Mouse (Mus musculus) MEL (cell line): ENCODE data around the gene Ctc1. TPM values are rescaled to one million over a fixed set of nuclear protein-coding genes. Genes with fewer than 3 reads are reported as not detected.
A peak's percentile ranks its signal among the peaks of the same experiment; 100 is the strongest.

Experiments
- DNase-seq: peaks from one replicate; pipeline ENCODE4 v3.0.0; 2011; ENCODE audit warnings: low read depth, low spot score
- H3K27ac ChIP-seq: 2 replicates; pipeline ENCODE4 v1.5.1; 2012; ENCODE audit warnings: low read depth, mild to moderate bottlenecking, control low read depth, low read length, moderate library complexity; ENCODE audit not compliant: control insufficient read depth
- H3K27me3 ChIP-seq, 2 experiments: fragments of 150-350 bp in 1 of 2; sonication (generic) in 1 of 2; 2 replicates each; pipeline ENCODE4 v1.6.1; 2012; ENCODE audit warnings: low read length in 2 of 2, mild to moderate bottlenecking in 2 of 2, improper control_type of control experiment in 1 of 2, moderate library complexity in 1 of 2; ENCODE audit not compliant: insufficient read depth in 2 of 2, control insufficient read depth in 1 of 2
- H3K36me3 ChIP-seq, 2 experiments: 2 replicates each; pipeline ENCODE4 v1.6.1; 2012 to 2014; ENCODE audit warnings: low read length in 2 of 2, improper control_type of control experiment in 1 of 2, inconsistent platforms in 1 of 2, mild to moderate bottlenecking in 1 of 2; ENCODE audit not compliant: insufficient read depth in 2 of 2, control insufficient read depth in 1 of 2
- H3K4me1 ChIP-seq, 2 experiments: fragments of 150-350 bp in 1 of 2; sonication (generic) in 1 of 2; 2 replicates each; pipeline ENCODE4 v1.6.1; 2012; ENCODE audit warnings: low read length in 2 of 2, improper control_type of control experiment in 1 of 2, mild to moderate bottlenecking in 1 of 2; ENCODE audit not compliant: insufficient read depth in 2 of 2, control insufficient read depth in 1 of 2
- H3K4me3 ChIP-seq, 2 experiments: fragments of 150-350 bp in 1 of 2; sonication (generic) in 1 of 2; 2 replicates each; pipeline ENCODE4 v1.5.1; 2012; ENCODE audit warnings: low read depth in 2 of 2, low read length in 2 of 2, mild to moderate bottlenecking in 2 of 2, moderate library complexity in 2 of 2, control low read depth in 1 of 2, improper control_type of control experiment in 1 of 2; ENCODE audit not compliant: control insufficient read depth in 1 of 2, insufficient read depth in 1 of 2
- H3K79me2 ChIP-seq: 2 replicates; pipeline ENCODE4 v1.6.1; 2012; ENCODE audit warnings: mild to moderate bottlenecking, low read length, moderate library complexity; ENCODE audit not compliant: control insufficient read depth, poor library complexity, insufficient read depth
- H3K9ac ChIP-seq: 2 replicates; pipeline ENCODE4 v1.6.1; 2012; ENCODE audit warnings: low read depth, mild to moderate bottlenecking, control low read depth, low read length, moderate library complexity; ENCODE audit not compliant: control insufficient read depth, poor library complexity, severe bottlenecking
- H3K9me3 ChIP-seq: fragments of 150-350 bp; sonication (generic); replicated peaks from 2 replicates; pipeline ENCODE4 v1.6.1; 2012; ENCODE audit warnings: mild to moderate bottlenecking, low read length, improper control_type of control experiment, moderate library complexity; ENCODE audit not compliant: insufficient read depth
- BHLHE40 ChIP-seq: IDR thresholded peaks from 2 replicates; pipeline ENCODE4 v1.6.1; 2012; ENCODE audit warnings: low read depth, mild to moderate bottlenecking, inconsistent platforms, low read length, improper control_type of control experiment, borderline replicate concordance
- CHD1 ChIP-seq: IDR thresholded peaks from 2 replicates; pipeline ENCODE4 v1.6.1; 2012; ENCODE audit warnings: low read depth, mild to moderate bottlenecking, inconsistent platforms, low read length, improper control_type of control experiment
- CHD2 ChIP-seq: IDR thresholded peaks from 2 replicates; pipeline ENCODE4 v1.6.1; 2011; ENCODE audit warnings: low read length, improper control_type of control experiment
- CTCF ChIP-seq, 3 experiments: IDR thresholded peaks in 2 of 3; conservative IDR thresholded peaks in 1 of 3; 2 replicates each; pipeline ENCODE4 v1.5.1; 2011 to 2012; ENCODE audit warnings: low read length in 3 of 3, low read depth in 2 of 3, mild to moderate bottlenecking in 2 of 3, improper control_type of control experiment in 1 of 3, inconsistent platforms in 1 of 3, mixed read lengths in 1 of 3, moderate library complexity in 1 of 3; ENCODE audit not compliant: control insufficient read depth in 1 of 3, insufficient read depth in 1 of 3, poor library complexity in 1 of 3, severe bottlenecking in 1 of 3
- E2F4 ChIP-seq: IDR thresholded peaks from 2 replicates; pipeline ENCODE4 v1.6.1; 2011; ENCODE audit warnings: low read depth, low read length, improper control_type of control experiment, borderline replicate concordance
- ELF1 ChIP-seq: IDR thresholded peaks from 2 replicates; pipeline ENCODE4 v1.6.1; 2014; ENCODE audit warnings: low read depth, mild to moderate bottlenecking, inconsistent platforms, low read length, improper control_type of control experiment, moderate library complexity
- EP300 ChIP-seq, 2 experiments: IDR thresholded peaks; 2 replicates each; pipeline ENCODE4 v1.6.1; 2011; ENCODE audit warnings: improper control_type of control experiment in 2 of 2, low read length in 2 of 2, low read depth in 1 of 2, mild to moderate bottlenecking in 1 of 2
- ETS1 ChIP-seq: IDR thresholded peaks from 2 replicates; pipeline ENCODE4 v1.6.1; 2012; ENCODE audit warnings: low read depth, mild to moderate bottlenecking, inconsistent platforms, low read length, improper control_type of control experiment, moderate library complexity
- GATA1 ChIP-seq: IDR thresholded peaks from 2 replicates; pipeline ENCODE4 v1.6.1; 2011; ENCODE audit warnings: low read depth, low read length, improper control_type of control experiment
- HCFC1 ChIP-seq: IDR thresholded peaks from 2 replicates; pipeline ENCODE4 v1.6.1; 2012; ENCODE audit warnings: low read depth, mild to moderate bottlenecking, inconsistent platforms, low read length, improper control_type of control experiment, moderate library complexity
- JUND ChIP-seq: IDR thresholded peaks from 2 replicates; pipeline ENCODE4 v1.6.1; 2011; ENCODE audit warnings: low read depth, mild to moderate bottlenecking, improper control_type of control experiment, low read length
- KAT2A ChIP-seq: conservative IDR thresholded peaks from 2 replicates; pipeline ENCODE4 v1.6.1; 2012; ENCODE audit warnings: low read depth, low read length, improper control_type of control experiment, inconsistent platforms
- MAFK ChIP-seq: IDR thresholded peaks from 2 replicates; pipeline ENCODE4 v1.6.1; 2011; ENCODE audit warnings: low read depth, mild to moderate bottlenecking, low read length, improper control_type of control experiment, borderline replicate concordance
- MAX ChIP-seq: IDR thresholded peaks from 2 replicates; pipeline ENCODE4 v1.6.1; 2011; ENCODE audit warnings: low read length, improper control_type of control experiment
- MAZ ChIP-seq: IDR thresholded peaks from 2 replicates; pipeline ENCODE4 v1.6.1; 2012; ENCODE audit warnings: low read depth, mild to moderate bottlenecking, inconsistent platforms, low read length, improper control_type of control experiment
- MEF2A ChIP-seq: IDR thresholded peaks from 2 replicates; pipeline ENCODE4 v1.6.1; 2014; ENCODE audit warnings: low read depth, mild to moderate bottlenecking, inconsistent platforms, low read length, improper control_type of control experiment; ENCODE audit not compliant: poor library complexity, insufficient replicate concordance, severe bottlenecking; ENCODE audit errors: extremely low read depth
- MXI1 ChIP-seq: IDR thresholded peaks from 2 replicates; pipeline ENCODE4 v1.6.1; 2011; ENCODE audit warnings: mild to moderate bottlenecking, low read depth, low read length, improper control_type of control experiment
- MYB ChIP-seq: IDR thresholded peaks from 2 replicates; pipeline ENCODE4 v1.6.1; 2011; ENCODE audit warnings: mild to moderate bottlenecking, low read depth, low read length, improper control_type of control experiment
- MYC ChIP-seq: IDR thresholded peaks from 2 replicates; pipeline ENCODE4 v1.6.1; 2011; ENCODE audit warnings: low read depth, mild to moderate bottlenecking, low read length, improper control_type of control experiment, moderate library complexity
- NELFE ChIP-seq: IDR thresholded peaks from 2 replicates; pipeline ENCODE4 v1.6.1; 2011; ENCODE audit warnings: low read depth, low read length, improper control_type of control experiment
- NRF1 ChIP-seq: IDR thresholded peaks from 2 replicates; pipeline ENCODE4 v1.6.1; 2014; ENCODE audit warnings: low read depth, mild to moderate bottlenecking, inconsistent platforms, low read length, improper control_type of control experiment, moderate library complexity; ENCODE audit not compliant: poor library complexity, insufficient read depth, severe bottlenecking
- POLR2A ChIP-seq, 2 experiments: IDR thresholded peaks; 2 replicates each; pipeline ENCODE4 v1.6.1; 2011 to 2012; ENCODE audit warnings: low read length in 2 of 2, mild to moderate bottlenecking in 2 of 2, control low read depth in 1 of 2, improper control_type of control experiment in 1 of 2, low read depth in 1 of 2, moderate library complexity in 1 of 2; ENCODE audit not compliant: control insufficient read depth in 1 of 2, insufficient read depth in 1 of 2, poor library complexity in 1 of 2
- POLR2AphosphoS2 ChIP-seq: IDR thresholded peaks from 2 replicates; pipeline ENCODE4 v1.6.1; 2011; ENCODE audit warnings: low read length, improper control_type of control experiment
- POLR2AphosphoS5 ChIP-seq: IDR thresholded peaks from 2 replicates; pipeline ENCODE4 v1.6.1; 2012; ENCODE audit warnings: low read depth, borderline replicate concordance, mild to moderate bottlenecking, inconsistent platforms, low read length, moderate library complexity, mixed read lengths
- RAD21 ChIP-seq: IDR thresholded peaks from 2 replicates; pipeline ENCODE4 v1.6.1; 2011; ENCODE audit warnings: mild to moderate bottlenecking, low read depth, low read length, improper control_type of control experiment
- RCOR1 ChIP-seq: IDR thresholded peaks from 2 replicates; pipeline ENCODE4 v1.6.1; 2012; ENCODE audit warnings: low read depth, mild to moderate bottlenecking, inconsistent platforms, low read length, improper control_type of control experiment
- SIN3A ChIP-seq: IDR thresholded peaks from 2 replicates; pipeline ENCODE4 v1.6.1; 2012; ENCODE audit warnings: low read length, improper control_type of control experiment, inconsistent platforms
- SMC3 ChIP-seq: IDR thresholded peaks from 2 replicates; pipeline ENCODE4 v1.6.1; 2011; ENCODE audit warnings: low read depth, low read length, improper control_type of control experiment
- TAL1 ChIP-seq: IDR thresholded peaks from 2 replicates; pipeline ENCODE4 v1.6.1; 2012; ENCODE audit warnings: mild to moderate bottlenecking, inconsistent platforms, low read length, moderate library complexity, mixed read lengths
- TBP ChIP-seq: IDR thresholded peaks from 2 replicates; pipeline ENCODE4 v1.8.0; 2011; ENCODE audit warnings: low read depth, low read length, improper control_type of control experiment
- TCF12 ChIP-seq: IDR thresholded peaks from 2 replicates; pipeline ENCODE4 v1.6.1; 2014; ENCODE audit warnings: low read depth, mild to moderate bottlenecking, inconsistent platforms, low read length, improper control_type of control experiment, moderate library complexity
- UBTF ChIP-seq: IDR thresholded peaks from 2 replicates; pipeline ENCODE4 v1.6.1; 2012; ENCODE audit warnings: low read depth, mild to moderate bottlenecking, inconsistent platforms, low read length, improper control_type of control experiment, moderate library complexity, borderline replicate concordance; ENCODE audit not compliant: insufficient read depth
- USF1 ChIP-seq: IDR thresholded peaks from 2 replicates; pipeline ENCODE4 v1.6.1; 2014; ENCODE audit warnings: low read depth, mild to moderate bottlenecking, inconsistent platforms, low read length, improper control_type of control experiment, moderate library complexity
- USF2 ChIP-seq, 2 experiments: IDR thresholded peaks; 2 replicates each; pipeline ENCODE4 v1.6.1; 2011 to 2012; ENCODE audit warnings: improper control_type of control experiment in 2 of 2, low read length in 2 of 2, borderline replicate concordance in 1 of 2, inconsistent platforms in 1 of 2, low read depth in 1 of 2, mild to moderate bottlenecking in 1 of 2; ENCODE audit not compliant: insufficient read depth in 1 of 2
- ZC3H11A ChIP-seq: IDR thresholded peaks from 2 replicates; pipeline ENCODE4 v1.6.1; 2012; ENCODE audit warnings: low read depth, mild to moderate bottlenecking, inconsistent platforms, low read length, improper control_type of control experiment
- ZKSCAN1 ChIP-seq: IDR thresholded peaks from 2 replicates; pipeline ENCODE4 v1.6.1; 2012; ENCODE audit warnings: low read depth, mild to moderate bottlenecking, inconsistent platforms, low read length, improper control_type of control experiment, moderate library complexity
- ZMIZ1 ChIP-seq: IDR thresholded peaks from 2 replicates; pipeline ENCODE4 v1.6.1; 2012; ENCODE audit warnings: low read depth, mild to moderate bottlenecking, inconsistent platforms, low read length, improper control_type of control experiment, moderate library complexity
- polyA plus RNA-seq, 2 experiments: library from polyadenylated mRNA; stranded (reverse) in 1 of 2; unstranded in 1 of 2; fragments of >175 nt in 1 of 2; fragments of >200 nt in 1 of 2; gene quantifications; 2 replicates each; pipeline versions ENCODE4 v1.2.1 to v1.2.4; 2012; ENCODE audit warnings: low replicate concordance in 2 of 2, low read depth in 1 of 2; ENCODE audit not compliant: insufficient read length in 2 of 2, insufficient read depth in 1 of 2, missing spikeins in 1 of 2
- total RNA-seq: library from RNA; depleted of rRNA; stranded (reverse); fragments of 300-350 nt; gene quantifications from 2 replicates; pipeline ENCODE4 v1.2.3, GENCODE M21; 2012

Gene Ctc1
- total and polyA plus RNA-seq, 3 experiments: 16.0 to 59.1 TPM; not detected in 1

DNA sequence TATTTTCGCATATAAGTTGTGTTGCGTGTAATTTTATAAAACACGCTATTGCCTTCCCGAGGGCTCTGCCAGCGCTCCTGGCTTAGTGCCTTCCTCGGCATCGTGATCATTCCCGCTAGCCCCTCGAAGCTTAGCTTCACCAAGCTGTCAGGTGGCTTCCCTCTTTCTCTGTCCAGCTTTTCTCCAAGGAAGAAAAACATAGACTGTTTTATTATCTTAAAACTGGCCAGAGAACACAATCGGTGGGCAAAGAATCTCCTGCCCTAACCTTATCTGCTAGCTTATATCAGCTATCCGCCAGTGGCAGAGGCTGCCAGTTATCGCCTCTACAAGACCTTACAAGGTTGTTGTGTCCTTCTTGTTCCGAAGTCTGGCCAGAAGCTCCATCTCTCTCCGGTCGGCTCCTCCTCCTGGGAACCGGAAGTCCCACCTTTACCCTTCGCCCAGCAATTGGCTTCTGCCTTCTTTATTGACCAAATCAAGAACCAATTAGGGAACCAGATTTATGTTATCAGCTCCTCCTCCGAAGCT is 3.6 kb upstream of the Ctc1 start:
- Histone ChIP-seq H3K27me3 (no peaks in the 10 kb centered on the region), H3K27ac (peak overlapping the region; percentile 95), H3K9ac (peak overlapping the region; percentile 71), H3K79me2 (peaks cover 24% of the 10 kb centered on the region), H3K9me3 (no peaks in the 10 kb centered on the region), H3K4me1 (peaks cover 2 to 18% of the 10 kb centered on the region in 2 experiments), H3K36me3 (peaks cover 0 to 19% of the 10 kb centered on the region in 2 experiments; a peak in 2 of 4 replicates), H3K4me3 (peak overlapping the region; percentile 52 to 54)
- peak; percentile 99 for DNase-seq
- no peak; the same call in 1 of the 2 replicates for TF ChIP-seq CHD2
- TF ChIP-seq MEF2A: no peak
- peak; percentile 64; the same call in 1 of the 2 replicates for TF ChIP-seq NELFE
- TF ChIP-seq POLR2A (IDR thresholded peaks at IDR 0.05; ENCODE audit: control insufficient read depth in 1 of 2, insufficient read depth in 1 of 2, low read depth in 1 of 2, low read length in 2 of 2, poor library complexity in 1 of 2): peak; percentile 62 to 95; a peak in 3 of 4 replicates
- TF ChIP-seq CTCF (IDR thresholded peaks at IDR 0.05 in 2 of 3, conservative IDR thresholded peaks at IDR 0.05 in 1 of 3; ENCODE audit: control insufficient read depth in 1 of 3, insufficient read depth in 1 of 3, low read depth in 2 of 3, low read length in 3 of 3, poor library complexity in 1 of 3, severe bottlenecking in 1 of 3): no peak
- no peak for TF ChIP-seq MAFK
- TF ChIP-seq NRF1: no peak
- TF ChIP-seq MXI1: peak; percentile 76
- TF ChIP-seq BHLHE40: peak; percentile 48; the same call in 1 of the 2 replicates
- TF ChIP-seq TAL1: peak; percentile 59
- peak; percentile 75 for TF ChIP-seq HCFC1
- TF ChIP-seq SIN3A: peak; percentile 52
- no peak for TF ChIP-seq SMC3
- peak; percentile 76 for TF ChIP-seq ELF1
- peak; percentile 69; the same call in 1 of the 2 replicates for TF ChIP-seq RCOR1
- peak; percentile 86 for TF ChIP-seq MAX
- TF ChIP-seq KAT2A: no peak
- no peak for TF ChIP-seq ZC3H11A
- TF ChIP-seq UBTF: peak; percentile 71; the same call in 1 of the 2 replicates
- no peak for TF ChIP-seq JUND
- TF ChIP-seq GATA1: peak; percentile 88
- no peak for TF ChIP-seq E2F4
- TF ChIP-seq USF2 (IDR thresholded peaks at IDR 0.05; ENCODE audit: borderline replicate concordance in 1 of 2, insufficient read depth in 1 of 2, low read depth in 1 of 2, low read length in 2 of 2): no peak
- peak; percentile 65 to 87 for TF ChIP-seq EP300 (IDR thresholded peaks at IDR 0.05; ENCODE audit: low read depth in 1 of 2, low read length in 2 of 2)
- TF ChIP-seq POLR2AphosphoS2: peak; percentile 88
- TF ChIP-seq USF1: peak; percentile 50; the same call in 1 of the 2 replicates
- TF ChIP-seq RAD21: no peak
- TF ChIP-seq CHD1: no peak
- no peak for TF ChIP-seq POLR2AphosphoS5
- TF ChIP-seq TBP: peak; percentile 92
- TF ChIP-seq ZKSCAN1: no peak
- TF ChIP-seq ZMIZ1: peak; percentile 94
- peak; percentile 85 for TF ChIP-seq TCF12
- TF ChIP-seq MAZ: no peak
- TF ChIP-seq MYB: peak; percentile 59
- peak; percentile 76 for TF ChIP-seq ETS1
- no peak for TF ChIP-seq MYC
